In the genomic region with DNA sequence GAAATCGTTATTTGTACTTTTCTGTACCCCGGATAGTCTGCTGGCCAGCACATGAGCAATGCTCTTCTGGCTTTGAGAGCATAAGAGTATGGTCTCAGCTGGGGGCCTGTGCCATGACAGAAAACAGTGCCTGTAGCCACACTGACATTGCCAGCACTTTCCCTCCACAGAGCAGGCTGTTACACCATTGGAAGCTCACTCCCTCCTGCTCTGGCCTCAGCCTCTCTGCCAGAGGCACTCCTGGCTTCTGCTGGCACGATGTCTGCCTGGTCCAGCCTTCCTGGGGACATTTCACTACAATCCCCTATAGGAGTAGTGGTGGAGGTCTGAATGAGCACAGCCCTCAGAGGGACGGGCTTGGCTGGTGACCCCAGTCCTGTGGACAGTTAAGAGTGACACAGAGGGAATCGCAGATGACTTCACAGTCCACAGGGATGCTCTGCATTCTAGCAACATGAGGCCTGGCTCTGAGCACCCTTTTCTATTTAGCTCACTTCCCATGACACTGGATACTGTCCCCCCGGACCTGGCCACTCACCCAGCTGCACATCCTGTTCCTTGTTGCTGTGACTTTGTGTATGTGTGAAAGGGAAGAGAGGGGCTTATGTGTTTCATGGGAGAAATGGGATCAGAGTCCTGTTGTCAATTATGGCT, we compare ENCODE assay signal across 12 mouse cellular contexts.
DNase-seq lines count a peak whose midpoint lies in the region; ATAC-seq and TF ChIP-seq lines count a peak whose summit lies in the region.
"Had no signal": no experiment of that assay in that cellular context is flagged by ENCODE, and none has a peak within 500 bp of the region (broad histone marks: within the 10 kb centered on the region; RNA-seq: fewer than 3 reads in every experiment).

No protein-coding gene starts in this region.

- H3K9me3 ChIP-seq in neural tube, embryonic 13.5 days, result no peaks in the 10 kb centered on the region
- no peaks in the 10 kb centered on the region for H3K9me3 ChIP-seq in neural tube, embryonic 15.5 days (replicated peaks)
- H3K9me3 ChIP-seq in hindbrain, embryonic 14.5 days (ENCODE audit: control insufficient read depth, low read length), result no peaks in the 10 kb centered on the region
- H3K9me3 ChIP-seq in stomach, postnatal 0 days (ENCODE audit: control insufficient read depth, low read length), result no peaks in the 10 kb centered on the region

- no peaks in the 10 kb centered on the region for H3K27me3 ChIP-seq in neural tube, embryonic 13.5 days
- no peaks in the 10 kb centered on the region for H3K27me3 ChIP-seq in neural tube, embryonic 15.5 days (replicated peaks)
- no peaks in the 10 kb centered on the region for H3K27me3 ChIP-seq in hindbrain, embryonic 14.5 days (ENCODE audit: control insufficient read depth, insufficient read depth, low read length)
- H3K27me3 ChIP-seq in stomach, postnatal 0 days (ENCODE audit: control insufficient read depth, insufficient read depth, low read length), result no peaks in the 10 kb centered on the region
- H3K27me3 ChIP-seq: Patski had no signal

- no peak overlapping the region for H3K4me2 ChIP-seq in neural tube, embryonic 13.5 days
- H3K4me2 ChIP-seq in neural tube, embryonic 15.5 days, result no peak overlapping the region
- no peak overlapping the region for H3K4me2 ChIP-seq in hindbrain, embryonic 14.5 days (replicated peaks)
- H3K4me2 ChIP-seq in stomach, postnatal 0 days (replicated peaks; ENCODE audit: low read depth), result no peak overlapping the region

- no peak overlapping the region for H3K27ac ChIP-seq in neural tube, embryonic 13.5 days (replicated peaks)
- H3K27ac ChIP-seq in neural tube, embryonic 15.5 days (replicated peaks), result no peak overlapping the region
- H3K27ac ChIP-seq in hindbrain, embryonic 14.5 days, result no peak overlapping the region
- H3K27ac ChIP-seq in stomach, postnatal 0 days (replicated peaks), result no peak overlapping the region

- no peak for TF ChIP-seq CTCF in stomach, postnatal 0 days (IDR thresholded peaks at IDR 0.05; ENCODE audit: low read depth)

- H3K36me3 ChIP-seq in neural tube, embryonic 13.5 days, result no peaks in the 10 kb centered on the region
- no peaks in the 10 kb centered on the region for H3K36me3 ChIP-seq in neural tube, embryonic 15.5 days
- no peaks in the 10 kb centered on the region for H3K36me3 ChIP-seq in hindbrain, embryonic 14.5 days (replicated peaks; ENCODE audit: control insufficient read depth, insufficient read depth)
- H3K36me3 ChIP-seq in stomach, postnatal 0 days (ENCODE audit: control insufficient read depth, insufficient read depth, low read length), result no peaks in the 10 kb centered on the region

- DNase-seq in heart, adult 18-20 months, result peak; percentile 38 to 66
- no peak for DNase-seq in heart, postnatal 36 days
- DNase-seq in hindbrain, embryonic 14.5 days (ENCODE audit: low spot score), result no peak
- no peak for DNase-seq in stomach, postnatal 0 days (ENCODE audit: low spot score)
- no peak for DNase-seq in kidney, postnatal 10 days
- DNase-seq in layer of hippocampus, adult 9-10 months (ENCODE audit: low spot score), result no peak
- DNase-seq: cerebellum, adult 9-10 months; kidney, adult 18-20 months had no signal

- intact Hi-C loops in heart, postnatal 36 days (cut with DNase I), result loop anchor here (5.0 kb wide), 1 partner anchor 59 kb away; no protein-coding TSS in a partner anchor

- H3K4me1 ChIP-seq in neural tube, embryonic 13.5 days (replicated peaks), result peaks cover 4% of the 10 kb centered on the region; the same call in 1 of the 2 replicates
- 0 out of 2 replicates have a peak, but pooled peaks cover 3% of the 10 kb centered on the region for H3K4me1 ChIP-seq in neural tube, embryonic 15.5 days
- H3K4me1 ChIP-seq in hindbrain, embryonic 14.5 days (replicated peaks; ENCODE audit: control insufficient read depth, insufficient read depth, low read length), result no peaks in the 10 kb centered on the region
- no peaks in the 10 kb centered on the region for H3K4me1 ChIP-seq in stomach, postnatal 0 days (replicated peaks; ENCODE audit: control insufficient read depth, insufficient read depth)

- H3K4me3 ChIP-seq in neural tube, embryonic 13.5 days, result no peak overlapping the region
- no peak overlapping the region for H3K4me3 ChIP-seq in neural tube, embryonic 15.5 days (replicated peaks)
- H3K4me3 ChIP-seq in hindbrain, embryonic 14.5 days (replicated peaks; ENCODE audit: low read length), result no peak overlapping the region
- H3K4me3 ChIP-seq in stomach, postnatal 0 days (ENCODE audit: low read depth, low read length), result no peak overlapping the region

- WGBS in neural tube, embryonic 13.5 days, result 54% methylated on average over 6 of the region's 6 CpGs
- 67% methylated on average over 6 of the region's 6 CpGs for WGBS in neural tube, embryonic 15.5 days
- 64% methylated on average over 6 of the region's 6 CpGs for WGBS in hindbrain, embryonic 14.5 days
- 56% methylated on average over 6 of the region's 6 CpGs for WGBS in stomach, postnatal 0 days

- TF ChIP-seq EP300 in stomach, postnatal 0 days (optimal IDR thresholded peaks at IDR 0.05), result no peak

- ATAC-seq in neural tube, embryonic 13.5 days (ENCODE audit: low read depth), result 0 out of 2 replicates have a peak, but pooled peaks have one; percentile 15
- ATAC-seq in neural tube, embryonic 15.5 days (ENCODE audit: low FRiP score), result no peak
- ATAC-seq in hindbrain, embryonic 14.5 days (ENCODE audit: low FRiP score), result peak; percentile 37; the same call in 1 of the 2 replicates
- 0 out of 2 replicates have a peak, but pooled peaks have one; percentile 21 for ATAC-seq in stomach, postnatal 0 days (ENCODE audit: low FRiP score, low TSS enrichment)
- ATAC-seq: forebrain, embryonic 14.5 days; Patski had no signal

- no peak overlapping the region for H3K9ac ChIP-seq in neural tube, embryonic 13.5 days
- no peak overlapping the region for H3K9ac ChIP-seq in neural tube, embryonic 15.5 days (replicated peaks)
- H3K9ac ChIP-seq in hindbrain, embryonic 14.5 days, result no peak overlapping the region
- no peak overlapping the region for H3K9ac ChIP-seq in stomach, postnatal 0 days (ENCODE audit: low read length)

Comparison
In these comparisons a context has a peak if more than half of its experiments do, and no peak if none do; other contexts are left out.
1. DNase-seq: peak in heart, adult 18-20 months (2 of 2); none in heart, postnatal 36 days (0 of 2), hindbrain, embryonic 14.5 days (single experiment), stomach, postnatal 0 days (single experiment), kidney, postnatal 10 days (single experiment) and layer of hippocampus, adult 9-10 months (single experiment).